Mouse (Mus musculus): ENCODE measurements around the gene Mgat5b. TPM values are rescaled to one million over a fixed set of nuclear protein-coding genes. Genes with fewer than 3 reads are reported as not detected.
"Not testable (repeated sequence)": the region's sequence is repeated elsewhere in the genome, so short reads cannot be mapped to it uniquely, and the experiment has no call there.

The Mgat5b gene
- polyA plus RNA-seq, 1 experiment from 2014 or later: 0.69 TPM

GRCm38 (mm10) chr11:116893532-116894442 is 24.9 kb upstream of the Mgat5b start:
- ATAC-seq: no peak
- H3K9ac ChIP-seq: no peak overlapping the region
- peaks cover 4% of the 10 kb centered on the region; the same call in 1 of the 2 replicates for H3K4me1 ChIP-seq (replicated peaks)
- WGBS: 37% methylated on average over 19 of the region's 19 CpGs
- 0 out of 2 replicates have a peak, but pooled peaks cover 3% of the 10 kb centered on the region for H3K27me3 ChIP-seq (replicated peaks)
- H3K27ac ChIP-seq: no peak overlapping the region
- no peak overlapping the region for H3K4me2 ChIP-seq (replicated peaks)
- H3K36me3 ChIP-seq: no peaks in the 10 kb centered on the region
- H3K4me3 ChIP-seq (replicated peaks): no peak overlapping the region
- no peaks in the 10 kb centered on the region for H3K9me3 ChIP-seq

GRCm38 (mm10) chr11:116895402-116895801 is 23.3 kb upstream of the Mgat5b start:
- Histone ChIP-seq H3K27ac (no peak overlapping the region), H3K36me3 (no peaks in the 10 kb centered on the region), H3K9ac (no peak overlapping the region), H3K4me3 (replicated peaks) (no peak overlapping the region), H3K4me2 (replicated peaks) (no peak overlapping the region), H3K27me3 (replicated peaks) (0 out of 2 replicates have a peak, but pooled peaks cover 2% of the 10 kb centered on the region), H3K4me1 (replicated peaks) (peaks cover 4% of the 10 kb centered on the region; the same call in 1 of the 2 replicates), H3K9me3 (no peaks in the 10 kb centered on the region)
- 73% methylated on average over 3 of the region's 3 CpGs for WGBS
- ATAC-seq: no peak

GRCm38 (mm10) chr11:116899247-116899646 is 19.4 kb upstream of the Mgat5b start:
- no peak overlapping the region for H3K4me2 ChIP-seq (replicated peaks)
- WGBS: 92% methylated on average over 12 of the region's 12 CpGs
- H3K9ac ChIP-seq: no peak overlapping the region
- H3K4me1 ChIP-seq (replicated peaks): no peaks in the 10 kb centered on the region
- no peak overlapping the region for H3K4me3 ChIP-seq (replicated peaks)
- H3K27me3 ChIP-seq (replicated peaks): no peaks in the 10 kb centered on the region
- no peak overlapping the region for H3K27ac ChIP-seq
- H3K36me3 ChIP-seq: no peaks in the 10 kb centered on the region
- no peak for ATAC-seq
- no peaks in the 10 kb centered on the region for H3K9me3 ChIP-seq

- H3K36me3 ChIP-seq; H3K4me3 ChIP-seq (replicated peaks); H3K4me2 ChIP-seq (replicated peaks); H3K27ac ChIP-seq; H3K9me3 ChIP-seq; H3K9ac ChIP-seq; ATAC-seq; H3K4me1 ChIP-seq (replicated peaks): not testable (repeated sequence)
- peaks cover 14% of the 10 kb centered on the region for H3K27me3 ChIP-seq (replicated peaks)
- WGBS: 88% methylated on average over 10 of the region's 10 CpGs
Observed at GRCm38 (mm10) chr11:116902588-116902987, 16.1 kb upstream of the Mgat5b start.

GRCm38 (mm10) chr11:116905741-116906456 is 12.8 kb upstream of the Mgat5b start:
- H3K4me1 ChIP-seq (replicated peaks): peaks cover 5% of the 10 kb centered on the region
- no peak overlapping the region for H3K27ac ChIP-seq
- peak overlapping the region; percentile 18 for H3K4me3 ChIP-seq (replicated peaks)
- no peaks in the 10 kb centered on the region for H3K36me3 ChIP-seq
- H3K4me2 ChIP-seq (replicated peaks): peak overlapping the region; percentile 60
- H3K9me3 ChIP-seq: no peaks in the 10 kb centered on the region
- H3K9ac ChIP-seq: no peak overlapping the region
- ATAC-seq: peak; percentile 51
- 4% methylated on average over 23 of the region's 23 CpGs for WGBS
- H3K27me3 ChIP-seq (replicated peaks): peaks cover 14% of the 10 kb centered on the region

GRCm38 (mm10) chr11:116913573-116913972 is 5.1 kb upstream of the Mgat5b start:
- no peak overlapping the region for H3K4me3 ChIP-seq (replicated peaks)
- H3K9me3 ChIP-seq: no peaks in the 10 kb centered on the region
- H3K9ac ChIP-seq: no peak overlapping the region
- peaks cover 27% of the 10 kb centered on the region for H3K27me3 ChIP-seq (replicated peaks)
- no peak for ATAC-seq
- no peak overlapping the region for H3K27ac ChIP-seq
- peaks cover 5% of the 10 kb centered on the region; the same call in 1 of the 2 replicates for H3K4me1 ChIP-seq (replicated peaks)
- WGBS: 40% methylated on average over 16 of the region's 16 CpGs
- H3K4me2 ChIP-seq (replicated peaks): no peak overlapping the region
- no peaks in the 10 kb centered on the region for H3K36me3 ChIP-seq

GRCm38 (mm10) chr11:116914267-116914885 is 4.3 kb upstream of the Mgat5b start:
- 60% methylated on average over 5 of the region's 5 CpGs for WGBS
- no peak for ATAC-seq
- Histone ChIP-seq H3K4me2 (replicated peaks) (no peak overlapping the region), H3K4me3 (replicated peaks) (no peak overlapping the region), H3K4me1 (replicated peaks) (peaks cover 11% of the 10 kb centered on the region), H3K9ac (no peak overlapping the region), H3K9me3 (no peaks in the 10 kb centered on the region), H3K27me3 (replicated peaks) (peaks cover 34% of the 10 kb centered on the region), H3K36me3 (no peaks in the 10 kb centered on the region), H3K27ac (no peak overlapping the region)

GRCm38 (mm10) chr11:116915241-116915640 is 3.4 kb upstream of the Mgat5b start:
- H3K9ac ChIP-seq: no peak overlapping the region
- no peak overlapping the region for H3K4me3 ChIP-seq (replicated peaks)
- WGBS: 73% methylated on average over 3 of the region's 3 CpGs
- no peak for ATAC-seq
- no peak overlapping the region for H3K27ac ChIP-seq
- H3K4me1 ChIP-seq (replicated peaks): peaks cover 12% of the 10 kb centered on the region
- H3K4me2 ChIP-seq (replicated peaks): no peak overlapping the region
- peaks cover 42% of the 10 kb centered on the region for H3K27me3 ChIP-seq (replicated peaks)
- no peaks in the 10 kb centered on the region for H3K36me3 ChIP-seq
- no peaks in the 10 kb centered on the region for H3K9me3 ChIP-seq

GRCm38 (mm10) chr11:116917361-116917760 is 1.3 kb upstream of the Mgat5b start:
- peaks cover 12% of the 10 kb centered on the region for H3K4me1 ChIP-seq (replicated peaks)
- no peak overlapping the region for H3K4me2 ChIP-seq (replicated peaks)
- H3K9ac ChIP-seq: no peak overlapping the region
- H3K27me3 ChIP-seq (replicated peaks): peaks cover 57% of the 10 kb centered on the region
- no peak for ATAC-seq
- no peak overlapping the region for H3K27ac ChIP-seq
- no peaks in the 10 kb centered on the region for H3K36me3 ChIP-seq
- H3K4me3 ChIP-seq (replicated peaks): no peak overlapping the region
- no peaks in the 10 kb centered on the region for H3K9me3 ChIP-seq
- WGBS: 47% methylated on average over 7 of the region's 7 CpGs

GRCm38 (mm10) chr11:116919186-116920020 is 740 bp downstream of the Mgat5b start:
- H3K27ac ChIP-seq: no peak overlapping the region
- peak overlapping the region; percentile 58 for H3K9ac ChIP-seq
- H3K4me3 ChIP-seq (replicated peaks): peak overlapping the region; percentile 59
- H3K4me1 ChIP-seq (replicated peaks): peaks cover 9% of the 10 kb centered on the region
- H3K36me3 ChIP-seq: no peaks in the 10 kb centered on the region
- H3K4me2 ChIP-seq (replicated peaks): peak overlapping the region; percentile 100
- peaks cover 65% of the 10 kb centered on the region for H3K27me3 ChIP-seq (replicated peaks)
- no peaks in the 10 kb centered on the region for H3K9me3 ChIP-seq
- WGBS: 3% methylated on average over 55 of the region's 58 CpGs
- 0 out of 2 replicates have a peak, but pooled peaks have one; percentile 9 for ATAC-seq

- Histone ChIP-seq H3K36me3 (no peaks in the 10 kb centered on the region), H3K4me2 (replicated peaks) (no peak overlapping the region), H3K27me3 (replicated peaks) (peaks cover 68% of the 10 kb centered on the region), H3K4me3 (replicated peaks) (no peak overlapping the region), H3K9ac (no peak overlapping the region), H3K4me1 (replicated peaks) (peaks cover 9% of the 10 kb centered on the region), H3K27ac (no peak overlapping the region), H3K9me3 (no peaks in the 10 kb centered on the region)
- ATAC-seq: no peak
- 0% methylated on average over 6 of the region's 6 CpGs for WGBS
Observed at GRCm38 (mm10) chr11:116920746-116921145, 2.1 kb downstream of the Mgat5b start.
